Mouse (Mus musculus) kidney, adult 2 months (tissue): ENCODE measurements at regions not wholly inside any gene's neighbourhood (a gene's known extent, or its start where the extent isn't known, plus 50 kb on each side); places are given as distances from the start of the nearest gene placed in this dataset.

Experiments used
- CTCF ChIP-seq: fragments of 200-500 bp; conservative IDR thresholded peaks from 2 replicates; pipeline ENCODE4 v1.5.1; 2011; ENCODE audit warnings: low read depth, mild to moderate bottlenecking, control low read depth, low read length, moderate library complexity, mixed read lengths; ENCODE audit not compliant: insufficient read depth, insufficient read length
- POLR2A ChIP-seq: fragments of 200-500 bp; IDR thresholded peaks from one replicate; pipeline ENCODE4 v1.6.1; 2011; ENCODE audit warnings: low read depth, low read length, control low read depth

DNA sequence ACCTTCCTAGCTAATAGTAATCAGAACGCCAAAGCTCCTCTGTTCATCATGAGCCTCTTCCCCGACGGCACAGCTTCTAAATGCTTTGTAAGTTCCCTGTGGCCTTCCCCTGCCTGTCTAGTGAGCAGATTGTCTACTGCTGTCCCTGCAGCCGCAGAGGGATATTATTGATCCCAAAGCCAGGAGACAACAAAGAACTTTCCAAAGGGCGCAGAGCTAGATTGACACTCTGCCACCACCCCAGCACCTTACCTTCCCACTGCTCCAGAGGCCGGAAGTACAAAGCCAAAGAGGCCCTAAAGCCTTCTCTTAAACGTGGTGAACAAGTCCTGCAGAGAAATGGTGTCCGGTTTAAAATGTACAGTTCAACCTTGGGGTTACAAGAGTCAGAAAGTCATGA is 1310.3 kb upstream of the A1bg start:
- TF ChIP-seq CTCF (no peak), POLR2A (no peak)
